10 mouse cellular contexts compared by ENCODE assay signal in the genomic region with DNA sequence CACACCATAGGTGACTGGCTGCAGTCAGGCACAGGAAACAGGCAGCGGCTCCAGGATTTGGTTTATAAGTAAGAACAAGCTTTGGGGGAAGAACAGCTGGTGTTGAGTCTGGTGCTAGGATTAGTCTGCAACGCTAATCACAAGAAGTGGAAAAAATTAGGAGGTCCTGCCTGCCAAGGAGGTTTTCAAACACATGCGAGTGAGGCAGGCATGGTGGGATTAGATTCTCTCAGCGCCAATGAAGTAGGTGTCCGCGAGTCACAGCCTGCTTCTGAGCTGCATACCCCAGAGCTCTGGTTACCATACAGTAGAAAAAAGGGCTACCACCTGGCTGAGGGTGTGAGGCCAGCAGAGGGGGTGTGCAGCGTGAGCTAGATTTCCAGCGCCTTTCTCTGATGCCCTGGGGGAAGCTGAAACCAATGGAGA.
A peak's percentile ranks its signal among the peaks of the same experiment; 100 is the strongest.
DNase-seq lines count a peak whose midpoint lies in the region.
"Had no signal": no experiment of that assay in that cellular context is flagged by ENCODE, and none has a peak within 500 bp of the region (broad histone marks: within the 10 kb centered on the region; RNA-seq: fewer than 3 reads in every experiment).

No protein-coding gene starts in this region.

- intact Hi-C loops in left cerebral cortex, postnatal 4 days (cut with DNase I): no loop called here
- intact Hi-C loops in heart, postnatal 10 days (cut with DNase I): no loop called here

- DNase-seq in cerebellum, postnatal 14 days: peak; percentile 35 to 37
- DNase-seq in cerebellum, adult 11-12 months: no peak
- peak; percentile 79 for DNase-seq in retina, postnatal 1 day
- DNase-seq in retina, embryonic 14.5 days (ENCODE audit: low spot score): no peak
- DNase-seq in left cerebral cortex, postnatal 4 days: peak; percentile 34
- DNase-seq in telencephalon, adult 2 months (ENCODE audit: low read depth, low spot score): peak; percentile 70
- no peak for DNase-seq in heart, postnatal 10 days
- DNase-seq in cerebellum, postnatal 4 days (ENCODE audit: low spot score in 2 of 2): no peak
- DNase-seq: kidney, adult 18-20 months; liver, postnatal 0 days had no signal

Comparison
In these comparisons a context has a peak if more than half of its experiments do, and no peak if none do; other contexts are left out.
1. DNase-seq: peak in cerebellum, postnatal 14 days (2 of 2), retina, postnatal 1 day (single experiment), left cerebral cortex, postnatal 4 days (single experiment) and telencephalon, adult 2 months (single experiment); none in cerebellum, adult 11-12 months (single experiment), retina, embryonic 14.5 days (single experiment), heart, postnatal 10 days (0 of 2) and cerebellum, postnatal 4 days (0 of 2).